Mouse (Mus musculus) gastrocnemius, adult 18-20 months (tissue): ENCODE results near the gene Erlec1. TPM values are rescaled to one million over a fixed set of nuclear protein-coding genes. Genes with fewer than 3 reads are reported as not detected.

Experiments
- DNase-seq: peaks from one replicate; pipeline ENCODE4 v3.0.0; 2021; ENCODE audit warnings: low spot score
- long read RNA-seq, 2 experiments: library from polyadenylated mRNA; stranded (forward); transcript quantifications; one replicate each; pipeline ENCODE4 v2.0.0; 2021
- total RNA-seq, 2 experiments: library from RNA; stranded (reverse); gene quantifications; 2 replicates each; pipeline ENCODE4 v1.2.3; 2021

Erlec1 gene
- 10 to 100 TPM; 31.3 to 36.0 TPM for total RNA-seq
- long read RNA-seq, experiment 1, transcript Erlec1-201 (14 exons, 2,532 nt), result major isoform, 7 of 8 reads
- long read RNA-seq, experiment 1, partial matches to known transcripts, result 1 of 8 reads
- long read RNA-seq, experiment 1, other reads (novel, unspliced or antisense), result 0 of 8 reads
- long read RNA-seq, experiment 2, partial matches to known transcripts, result 2 of 8 reads
- long read RNA-seq, experiment 2, other reads (novel, unspliced or antisense), result 3 of 8 reads

- DNase-seq, result peak; percentile 85
These were observed at the start of gene Erlec1 for GRCm38 (mm10) chr11:30954279-30954725. Gene Erlec1, minus strand, starts transcription at chr11:30954335.

GRCm38 (mm10) chr11:31001169-31001908 is 47.2 kb upstream of the Erlec1 start:
- DNase-seq, result peak; percentile 16

- no peak for DNase-seq
These were observed 45.9 kb upstream of the Erlec1 start for GRCm38 (mm10) chr11:31000028-31000427.

GRCm38 (mm10) chr11:30998704-30999103 is 44.6 kb upstream of the Erlec1 start:
- DNase-seq, result no peak

GRCm38 (mm10) chr11:30998199-30998598 is 44.1 kb upstream of the Erlec1 start:
- no peak for DNase-seq

GRCm38 (mm10) chr11:30996670-30997069 is 42.5 kb upstream of the Erlec1 start:
- DNase-seq, result no peak

GRCm38 (mm10) chr11:30986625-30987017 is 32.5 kb upstream of the Erlec1 start:
- no peak for DNase-seq

GRCm38 (mm10) chr11:30985877-30986624 is 31.9 kb upstream of the Erlec1 start, which contains the start of gene Chac2:
Gene Chac2, minus strand, starts transcription at chr11:30986350.
- DNase-seq, result peak; percentile 87

GRCm38 (mm10) chr11:30985237-30985636 is 31.1 kb upstream of the Erlec1 start:
- no peak for DNase-seq

GRCm38 (mm10) chr11:30953469-30954154 is 523 bp downstream of the Erlec1 start:
- DNase-seq, result peak; percentile 31

- no peak for DNase-seq
These were observed 1.3 kb downstream of the Erlec1 start for GRCm38 (mm10) chr11:30952829-30953228.

GRCm38 (mm10) chr11:30943522-30943921 is 10.6 kb downstream of the Erlec1 start:
- no peak for DNase-seq

GRCm38 (mm10) chr11:30928498-30928897 is 25.6 kb downstream of the Erlec1 start:
- DNase-seq, result no peak

- no peak for DNase-seq
These were observed 26.1 kb downstream of the Erlec1 start for GRCm38 (mm10) chr11:30928079-30928478.

- DNase-seq, result no peak
These were observed 30.9 kb downstream of the Erlec1 start for GRCm38 (mm10) chr11:30923283-30923682.

- no peak for DNase-seq
These were observed 33.5 kb downstream of the Erlec1 start for GRCm38 (mm10) chr11:30920641-30921040.

GRCm38 (mm10) chr11:30912311-30912710 is 41.8 kb downstream of the Erlec1 start:
- DNase-seq, result no peak

- no peak for DNase-seq
These were observed 54.8 kb downstream of the Erlec1 start for GRCm38 (mm10) chr11:30899312-30899711.

GRCm38 (mm10) chr11:30896201-30896600 is 57.9 kb downstream of the Erlec1 start:
- no peak for DNase-seq

- no peak for DNase-seq
These were observed 66.0 kb downstream of the Erlec1 start for GRCm38 (mm10) chr11:30888153-30888552.

GRCm38 (mm10) chr11:30885171-30885871 is 68.8 kb downstream of the Erlec1 start, which contains the start of the genes Gpr75 and Asb3:
Gene Gpr75, plus strand, starts transcription at chr11:30885358.
Gene Asb3, plus strand, starts transcription at chr11:30885416.
- peak; percentile 34 for DNase-seq
